In the genomic region with DNA sequence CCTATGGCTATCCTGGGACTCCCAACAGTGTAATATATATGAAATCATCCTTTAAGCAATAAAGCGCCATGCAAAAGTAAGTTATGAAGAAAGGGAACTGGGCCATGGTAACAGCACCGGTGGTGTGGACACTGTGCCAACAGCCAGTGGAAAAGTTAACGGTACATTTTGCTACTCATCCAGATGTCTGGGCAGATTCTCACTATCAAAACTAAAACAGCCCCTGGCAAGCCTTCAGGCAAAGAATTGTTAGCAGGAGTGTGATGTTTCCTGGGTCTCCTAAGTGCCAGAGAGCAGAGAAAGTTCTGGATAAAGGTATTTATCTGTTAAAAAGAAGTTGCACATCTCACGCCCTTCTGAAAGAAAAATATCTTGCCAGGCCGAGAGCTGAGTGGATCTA, we compare ENCODE assay signal across 27 mouse cellular contexts.
DNase-seq lines count a peak whose midpoint lies in the region; ATAC-seq and TF ChIP-seq lines count a peak whose summit lies in the region.
"Had no signal": no experiment of that assay in that cellular context is flagged by ENCODE, and none has a peak within 500 bp of the region (broad histone marks: within the 10 kb centered on the region; RNA-seq: fewer than 3 reads in every experiment).

No protein-coding gene starts in this region.

- no peak overlapping the region for H3K27ac ChIP-seq in midbrain, embryonic 11.5 days (ENCODE audit: low read depth, low read length)
- H3K27ac ChIP-seq in midbrain, postnatal 0 days (ENCODE audit: low read depth, low read length), result no peak overlapping the region
- H3K27ac ChIP-seq in brown adipose tissue, adult 24 weeks (replicated peaks; ENCODE audit: low read depth, low read length), result peak overlapping the region; percentile 48
- H3K27ac ChIP-seq in limb, embryonic 10.5 days, result peak overlapping the region; percentile 77; the same call in 1 of the 2 replicates
- H3K27ac ChIP-seq: embryonic facial prominence, embryonic 15.5 days; forebrain, embryonic 12.5 days; heart, adult 2 months; layer of hippocampus, adult 2 months; midbrain, embryonic 15.5 days; neural tube, embryonic 15.5 days; stomach, postnatal 0 days had no signal

- no peaks in the 10 kb centered on the region for H3K36me3 ChIP-seq in midbrain, embryonic 11.5 days (ENCODE audit: control insufficient read depth, insufficient read depth, low read length)
- H3K36me3 ChIP-seq in midbrain, postnatal 0 days (ENCODE audit: insufficient read depth, low read length), result no peaks in the 10 kb centered on the region
- no peaks in the 10 kb centered on the region for H3K36me3 ChIP-seq in limb, embryonic 10.5 days
- H3K36me3 ChIP-seq: embryonic facial prominence, embryonic 15.5 days; forebrain, embryonic 12.5 days; midbrain, embryonic 15.5 days; neural tube, embryonic 15.5 days had no signal

- no peaks in the 10 kb centered on the region for H3K27me3 ChIP-seq in midbrain, embryonic 11.5 days (ENCODE audit: control insufficient read depth, insufficient read depth, low read length)
- no peaks in the 10 kb centered on the region for H3K27me3 ChIP-seq in midbrain, postnatal 0 days (ENCODE audit: insufficient read depth, low read length)
- no peaks in the 10 kb centered on the region for H3K27me3 ChIP-seq in limb, embryonic 10.5 days (ENCODE audit: low read depth, poor library complexity, severe bottlenecking)
- H3K27me3 ChIP-seq: embryonic facial prominence, embryonic 15.5 days; forebrain, embryonic 12.5 days; midbrain, embryonic 15.5 days; neural tube, embryonic 15.5 days had no signal

- ATAC-seq in midbrain, embryonic 11.5 days (ENCODE audit: low FRiP score), result no peak
- ATAC-seq in midbrain, postnatal 0 days (ENCODE audit: low FRiP score), result no peak
- ATAC-seq in megakaryocyte progenitor cell, adult 5-6 weeks (replicated peaks; ENCODE audit: poor library complexity), result peak; percentile 82
- ATAC-seq: midbrain, embryonic 15.5 days; Patski had no signal

- H3K4me2 ChIP-seq in midbrain, embryonic 11.5 days, result no peak overlapping the region
- H3K4me2 ChIP-seq in midbrain, postnatal 0 days (ENCODE audit: low read depth, low read length, poor library complexity, severe bottlenecking), result no peak overlapping the region
- H3K4me2 ChIP-seq: embryonic facial prominence, embryonic 15.5 days; forebrain, embryonic 12.5 days; midbrain, embryonic 15.5 days; neural tube, embryonic 15.5 days had no signal

- H3K4me3 ChIP-seq in midbrain, embryonic 11.5 days (ENCODE audit: low read depth, low read length), result no peak overlapping the region
- no peak overlapping the region for H3K4me3 ChIP-seq in midbrain, postnatal 0 days (ENCODE audit: low read depth, low read length)
- H3K4me3 ChIP-seq in brown adipose tissue, adult 24 weeks (ENCODE audit: insufficient read depth, low read depth, low read length), result no peak overlapping the region
- H3K4me3 ChIP-seq in limb, embryonic 10.5 days, result no peak overlapping the region
- H3K4me3 ChIP-seq: embryonic facial prominence, embryonic 15.5 days; forebrain, embryonic 12.5 days; heart, adult 2 months; layer of hippocampus, adult 2 months; midbrain, embryonic 15.5 days; neural tube, embryonic 15.5 days had no signal

- peak; percentile 79 for DNase-seq in midbrain, embryonic 11.5 days (ENCODE audit: low spot score, missing footprints)
- DNase-seq in midbrain, postnatal 0 days (ENCODE audit: low spot score), result no peak
- DNase-seq in limb, embryonic 10.5 days (ENCODE audit: low spot score), result no peak
- DNase-seq in urinary bladder, adult 18-20 months (ENCODE audit: low spot score in 2 of 2), result no peak
- no peak for DNase-seq in urinary bladder, postnatal 36 days (ENCODE audit: low spot score in 2 of 2)
- no peak for DNase-seq in adrenal gland, postnatal 10 days
- DNase-seq: adrenal gland, postnatal 14 days; cerebellum, adult 11-12 months; cerebellum, postnatal 25 days; gastrocnemius, postnatal 10 days; heart, adult 2 months; heart, postnatal 4 days; kidney, adult 18-20 months; kidney, postnatal 10 days; lung, adult 2 months; lung, postnatal 4 days; right cerebral cortex, postnatal 25 days; thymus, postnatal 25 days had no signal

- H3K4me1 ChIP-seq in midbrain, embryonic 11.5 days (ENCODE audit: control insufficient read depth, insufficient read depth, low read length), result no peaks in the 10 kb centered on the region
- peaks cover 2% of the 10 kb centered on the region; the same call in 1 of the 2 replicates for H3K4me1 ChIP-seq in midbrain, postnatal 0 days (ENCODE audit: insufficient read depth, low read length)
- peaks cover 7% of the 10 kb centered on the region; the same call in 1 of the 2 replicates for H3K4me1 ChIP-seq in brown adipose tissue, adult 24 weeks (ENCODE audit: control insufficient read depth, insufficient read depth, insufficient read length, low read length)
- peaks cover 41% of the 10 kb centered on the region for H3K4me1 ChIP-seq in limb, embryonic 10.5 days

- no peak for TF ChIP-seq CTCF in midbrain, postnatal 0 days (IDR thresholded peaks at IDR 0.05)

- WGBS in midbrain, embryonic 11.5 days, result 61% methylated on average over 5 of the region's 5 CpGs
- 48% methylated on average over 5 of the region's 5 CpGs for WGBS in midbrain, postnatal 0 days
- 87% methylated on average over 5 of the region's 5 CpGs for WGBS in limb, embryonic 10.5 days

- no peaks in the 10 kb centered on the region for H3K9me3 ChIP-seq in midbrain, embryonic 11.5 days (ENCODE audit: control insufficient read depth, low read length)
- H3K9me3 ChIP-seq in midbrain, postnatal 0 days (ENCODE audit: low read length), result no peaks in the 10 kb centered on the region
- H3K9me3 ChIP-seq in limb, embryonic 10.5 days (replicated peaks), result no peaks in the 10 kb centered on the region
- H3K9me3 ChIP-seq: embryonic facial prominence, embryonic 15.5 days; forebrain, embryonic 12.5 days; midbrain, embryonic 15.5 days; neural tube, embryonic 15.5 days had no signal

- no peak overlapping the region for H3K9ac ChIP-seq in midbrain, embryonic 11.5 days (ENCODE audit: low read length)
- no peak overlapping the region for H3K9ac ChIP-seq in midbrain, postnatal 0 days (replicated peaks; ENCODE audit: low read length, poor library complexity, severe bottlenecking)
- H3K9ac ChIP-seq: embryonic facial prominence, embryonic 15.5 days; forebrain, embryonic 12.5 days; midbrain, embryonic 15.5 days; neural tube, embryonic 15.5 days had no signal

Comparison
In these comparisons a context has a peak if more than half of its experiments do, and no peak if none do; other contexts are left out.
1. H3K27ac ChIP-seq: peak in brown adipose tissue, adult 24 weeks (single experiment) and limb, embryonic 10.5 days (single experiment); none in midbrain, embryonic 11.5 days (single experiment) and midbrain, postnatal 0 days (single experiment).